Mouse (Mus musculus) Patski (cell line): ENCODE measurements around the gene Sod1. TPM values are rescaled to one million over a fixed set of nuclear protein-coding genes. Genes with fewer than 3 reads are reported as not detected.

ENCODE experiments used
- ATAC-seq: fragments of 100-300 bp; one replicate; pipeline ENCODE4 v1.8.0; 2021
- CTCF ChIA-PET: fragments of 350-600 bp; sonication (Branson Sonifier 250); formaldehyde crosslinking; loops from one replicate; lab custom pipeline; 2022; ENCODE audit warnings: inconsistent platforms; lab: Charles Lee
- POLR2A ChIA-PET: fragments of 350-600 bp; sonication (Branson Sonifier 250); formaldehyde crosslinking; loops from one replicate; lab custom pipeline; 2022; ENCODE audit warnings: antibody characterized with exemption, inconsistent platforms; lab: Charles Lee
- DNase-seq: peaks from one replicate; pipeline ENCODE4 v3.0.0-alpha.2; 2011; ENCODE audit warnings: low read depth, low spot score
- H3K27me3 ChIP-seq: fragments of 371-371 bp; one replicate; pipeline ENCODE4 v1.5.1; 2021
- CTCF ChIP-seq: fragments of 100-300 bp; IDR thresholded peaks from one replicate; pipeline ENCODE4 v1.5.1; 2021
- in situ Hi-C: fragments of 300-500 bp; cut with MboI; formaldehyde crosslinking; loops from 3 replicates; pipeline ENCODE4 v1.11.1; 2018; ENCODE audit warnings: low pct_unique_long_range_greater_than_20kb, mixed read lengths
- polyA plus RNA-seq: library from polyadenylated mRNA; unstranded; gene quantifications from one replicate; pipeline ENCODE4 v1.2.3, GENCODE M21; 2021

Sod1 gene
- polyA plus RNA-seq, 1 experiment from 2014 or later: 720 TPM

GRCm38 (mm10) chr16:90220892-90221431, 408 bp downstream of the Sod1 start:
- no peak for TF ChIP-seq CTCF
- in situ Hi-C loops: no loop called here
- CTCF ChIA-PET: interaction anchor here (0.9 kb wide), 1 partner anchor 10 kb away, joined by 5 read pairs; no protein-coding TSS in a partner anchor
- no peaks in the 10 kb centered on the region for H3K27me3 ChIP-seq
- POLR2A ChIA-PET: no interaction called here
- no peak for DNase-seq
- ATAC-seq: peak; percentile 70

DNA sequence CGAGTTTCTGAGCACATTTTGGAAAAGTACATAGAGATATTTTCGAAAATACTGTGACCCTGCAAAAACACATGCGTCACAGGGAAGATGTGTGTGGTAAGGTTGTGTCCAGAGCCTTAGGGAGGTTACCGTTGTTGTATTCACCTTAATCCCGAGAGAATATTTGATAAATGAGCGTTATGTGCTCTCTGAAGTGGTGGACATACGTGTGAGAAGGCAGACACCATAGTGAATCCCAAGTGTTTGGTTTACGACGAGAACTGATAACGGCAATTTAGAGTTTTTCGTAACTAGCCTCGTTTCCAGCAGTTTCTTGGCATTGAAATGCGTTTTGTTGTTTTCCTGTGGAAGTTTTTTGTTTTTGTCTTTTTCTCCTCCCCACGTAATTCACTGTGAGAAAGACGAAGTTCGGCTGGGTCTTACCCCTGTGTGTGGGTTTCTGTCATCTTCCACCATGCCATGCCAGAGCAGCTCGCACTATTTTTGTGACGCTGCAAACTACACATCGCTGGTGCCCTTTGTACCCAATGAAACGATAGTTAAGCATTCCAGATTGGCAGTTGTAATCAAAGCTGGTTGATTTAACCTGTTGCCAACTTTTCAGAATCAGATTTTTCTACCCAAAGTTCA, 1.0 kb downstream of the Sod1 start:
- ChIA-PET POLR2A (no interaction called here), CTCF (no interaction called here)
- H3K27me3 ChIP-seq: no peaks in the 10 kb centered on the region
- DNase-seq: no peak
- in situ Hi-C loops: no loop called here
- no peak for ATAC-seq
- TF ChIP-seq CTCF: no peak

GRCm38 (mm10) chr16:90229897-90230296, 9.3 kb downstream of the Sod1 start:
- no peaks in the 10 kb centered on the region for H3K27me3 ChIP-seq
- TF ChIP-seq CTCF: no peak
- CTCF ChIA-PET: interaction anchor here (1.4 kb wide), 1 partner anchor 9 kb away, joined by 5 read pairs; the partner anchor contains the start of gene Sod1
- no peak for DNase-seq
- POLR2A ChIA-PET: no interaction called here
- in situ Hi-C loops: no loop called here
- ATAC-seq: no peak

- no peaks in the 10 kb centered on the region for H3K27me3 ChIP-seq
- ChIA-PET CTCF (interaction anchor here (1.4 kb wide), 1 partner anchor 11 kb away, joined by 5 read pairs; the partner anchor contains the start of gene Sod1), POLR2A (no interaction called here)
- no peak for DNase-seq
- ATAC-seq: no peak
- no peak for TF ChIP-seq CTCF
- in situ Hi-C loops: no loop called here
Observed at GRCm38 (mm10) chr16:90231302-90231701, 10.7 kb downstream of the Sod1 start.

DNA sequence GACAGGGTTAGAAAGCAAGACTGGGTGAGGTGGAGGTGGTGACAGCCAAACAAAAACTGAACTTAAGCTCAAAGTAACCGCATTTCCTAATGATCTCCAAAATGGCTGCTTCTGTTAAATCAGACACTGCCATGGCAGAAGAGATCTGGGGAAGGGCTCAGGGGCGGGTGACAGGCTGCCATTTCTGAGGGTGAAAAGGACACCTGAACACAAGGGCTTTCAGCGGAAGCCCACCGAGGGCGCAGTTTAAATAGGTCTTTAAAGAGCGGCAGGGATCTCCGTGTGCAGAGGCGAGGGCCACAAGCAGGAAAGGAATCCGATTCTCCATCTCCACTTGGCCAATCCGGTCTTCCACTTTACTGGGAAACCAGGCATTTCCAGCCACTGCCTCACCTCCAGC, 13.1 kb downstream of the Sod1 start:
- ATAC-seq (no peak), DNase-seq (no peak)
- ChIA-PET POLR2A (no interaction called here), CTCF (no interaction called here)
- in situ Hi-C loops: no loop called here
- no peaks in the 10 kb centered on the region for H3K27me3 ChIP-seq
- no peak for TF ChIP-seq CTCF

DNA sequence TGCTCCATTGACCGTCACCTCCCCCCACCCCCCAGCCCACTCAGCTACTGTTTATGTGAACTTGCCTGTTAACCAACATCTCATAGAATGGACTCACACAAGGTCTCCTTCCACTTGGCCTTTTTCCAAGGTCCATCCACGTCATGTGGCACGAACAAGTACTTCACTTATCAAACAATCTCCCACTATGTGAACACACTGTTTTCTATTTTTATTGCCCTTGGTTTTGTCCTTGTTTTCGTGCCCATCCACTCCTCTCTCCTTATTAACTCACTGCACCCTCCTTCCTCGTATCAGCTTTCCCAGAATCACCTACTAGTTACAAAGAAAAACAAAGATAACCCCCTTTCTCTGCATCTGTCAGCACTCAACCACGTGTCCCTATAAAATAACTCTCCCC, 14.1 kb downstream of the Sod1 start:
- no peak for DNase-seq
- in situ Hi-C loops: no loop called here
- no peak for TF ChIP-seq CTCF
- POLR2A ChIA-PET: interaction anchor here (0.6 kb wide), 1 partner anchor 40 kb away, joined by 4 read pairs; no protein-coding TSS in a partner anchor
- CTCF ChIA-PET: interaction anchor here (0.6 kb wide), 1 partner anchor 31 kb away, joined by 3 read pairs; no protein-coding TSS in a partner anchor
- ATAC-seq: no peak
- no peaks in the 10 kb centered on the region for H3K27me3 ChIP-seq

DNA sequence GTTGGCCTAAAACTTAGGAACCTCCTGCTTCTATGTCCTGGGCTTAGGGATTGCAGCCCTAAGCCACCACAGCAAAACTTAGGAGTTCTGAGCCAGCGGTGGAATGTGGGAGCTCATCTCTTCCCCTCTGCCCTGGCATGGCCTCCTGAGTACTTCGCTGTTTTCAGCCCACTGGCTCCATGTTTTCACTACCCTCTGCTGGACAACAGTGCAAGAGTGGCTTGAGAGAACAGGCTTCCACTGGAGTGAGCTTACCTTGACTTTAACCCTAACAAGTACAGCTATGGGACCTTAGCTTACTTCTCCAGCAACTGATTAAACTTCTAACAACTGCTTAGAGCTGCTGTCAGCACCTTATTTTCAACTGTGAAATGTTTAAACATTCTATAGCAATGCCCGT, 14.6 kb downstream of the Sod1 start:
- ChIA-PET POLR2A (no interaction called here), CTCF (no interaction called here)
- no peak for TF ChIP-seq CTCF
- no peaks in the 10 kb centered on the region for H3K27me3 ChIP-seq
- ATAC-seq (no peak), DNase-seq (no peak)
- in situ Hi-C loops: no loop called here

DNA sequence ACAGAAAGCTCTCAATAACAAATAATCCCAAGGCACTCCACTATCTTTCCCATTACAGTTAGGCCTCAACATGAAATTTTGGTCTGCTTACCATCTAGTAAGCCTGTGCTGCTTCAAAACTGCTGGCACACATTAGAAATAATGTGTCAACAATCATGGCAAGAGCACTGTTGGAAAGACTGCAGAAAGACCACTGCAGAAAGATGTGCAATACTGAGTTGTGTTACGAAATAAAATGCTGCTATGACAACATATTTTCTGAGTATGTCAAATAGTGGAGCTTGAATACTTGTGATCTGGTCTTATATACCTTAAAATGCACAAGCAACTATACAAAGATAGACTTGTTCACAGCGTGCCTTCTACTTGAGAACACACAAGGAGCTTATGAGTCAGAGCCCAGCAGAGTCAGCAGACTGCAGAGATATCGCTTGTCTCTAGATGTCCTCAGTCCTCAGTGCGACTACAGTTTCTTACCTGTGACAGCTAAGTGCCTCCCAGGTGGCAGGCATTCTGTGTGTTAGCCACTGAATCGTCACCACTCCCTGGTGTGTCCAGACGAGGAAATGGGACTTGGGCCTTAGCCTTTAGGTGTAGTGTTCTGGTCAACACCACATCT, 18.7 kb downstream of the Sod1 start:
- H3K27me3 ChIP-seq: no peaks in the 10 kb centered on the region
- in situ Hi-C loops: no loop called here
- no peak for TF ChIP-seq CTCF
- ChIA-PET POLR2A (interaction anchor here (1.1 kb wide), 1 partner anchor 11 kb away, joined by 4 read pairs; no protein-coding TSS in a partner anchor), CTCF (interaction anchor here (1.3 to 1.6 kb wide), 3 partner anchors 14 to 562 kb away, joined by 3 to 4 read pairs (median 3); no protein-coding TSS in a partner anchor)
- no peak for DNase-seq
- ATAC-seq: no peak

DNA sequence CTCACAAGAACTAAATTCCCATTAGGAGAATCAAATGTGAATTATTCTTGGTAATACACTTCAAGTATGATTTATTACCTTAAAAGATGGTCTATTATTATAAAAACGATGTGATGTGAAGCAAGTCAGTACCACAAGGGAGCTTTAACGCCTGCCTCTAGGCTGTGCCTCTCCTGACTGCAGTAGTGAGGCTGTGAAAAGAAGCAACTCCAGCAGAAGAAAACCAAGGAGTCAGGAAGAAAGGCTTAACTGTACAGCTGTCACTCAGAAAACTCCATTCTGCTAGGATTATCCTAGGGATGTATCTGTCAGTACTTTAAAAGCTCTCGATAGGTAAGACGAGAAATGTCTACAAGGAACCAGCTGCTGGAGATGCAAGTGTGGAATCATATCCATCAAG, 21.3 kb downstream of the Sod1 start:
- ATAC-seq (no peak), DNase-seq (no peak)
- ChIA-PET POLR2A (no interaction called here), CTCF (no interaction called here)
- in situ Hi-C loops: no loop called here
- no peaks in the 10 kb centered on the region for H3K27me3 ChIP-seq
- no peak for TF ChIP-seq CTCF

- in situ Hi-C loops: no loop called here
- no peak for ATAC-seq
- CTCF ChIA-PET: interaction anchor here (0.8 to 0.9 kb wide), 2 partner anchors 20 to 34 kb away, joined by 3 read pairs; no protein-coding TSS in a partner anchor
- H3K27me3 ChIP-seq: no peaks in the 10 kb centered on the region
- DNase-seq: no peak
- no peak for TF ChIP-seq CTCF
- POLR2A ChIA-PET: no interaction called here
Observed at GRCm38 (mm10) chr16:90242426-90243304, 22.1 kb downstream of the Sod1 start.
